Mouse (Mus musculus): Measurements from ENCODE around the gene Cluh.

DNA sequence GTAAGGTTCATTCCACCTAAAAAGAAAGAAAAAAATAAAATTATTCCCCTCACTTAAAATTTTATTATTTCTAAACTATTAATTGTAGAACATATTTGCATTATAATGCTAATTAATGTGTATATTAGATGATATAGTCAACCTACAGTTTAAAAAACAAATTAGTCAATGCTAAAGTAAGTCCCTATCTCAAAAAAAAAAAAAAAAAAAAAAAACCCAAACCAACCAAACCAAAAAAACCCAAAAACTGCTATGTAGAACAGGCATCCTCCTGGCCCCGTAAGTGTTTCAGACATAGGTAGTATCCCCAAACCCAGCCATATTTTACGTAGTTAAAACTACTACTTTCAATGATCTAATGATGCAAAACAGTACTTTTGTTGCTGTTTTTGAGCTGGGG is 50.2 kb downstream of the Cluh start:
- TF ChIP-seq POLR2A (IDR thresholded peaks at IDR 0.05; ENCODE audit: control insufficient read depth, low read depth, low read length) (no peak), CTCF (IDR thresholded peaks at IDR 0.05; ENCODE audit: control insufficient read depth, insufficient read depth, insufficient replicate concordance, low read depth, low read length) (no peak)
